Mouse (Mus musculus) limb, embryonic 15.5 days (tissue): ENCODE data around the gene Clec2i. TPM values are rescaled to one million over a fixed set of nuclear protein-coding genes. Genes with fewer than 3 reads are reported as not detected.
"Not testable (repeated sequence)": the region's sequence is repeated elsewhere in the genome, so short reads cannot be mapped to it uniquely, and the experiment has no call there.

ENCODE experiments used
- ATAC-seq: fragments of 200-750 bp; cut with Nextera tagmentation; 2 replicates; pipeline ENCODE4 v1.8.0; 2017; ENCODE audit warnings: low read depth, moderate TSS enrichment; ENCODE audit not compliant: insufficient number of reproducible peaks, low FRiP score, low TSS enrichment
- H3K27ac ChIP-seq: fragments of 300-500 bp; sonication (generic); 2 replicates; pipeline ENCODE4 v1.5.1; 2015; ENCODE audit warnings: moderate library complexity, mild to moderate bottlenecking, inconsistent platforms
- H3K27me3 ChIP-seq: fragments of 300-500 bp; sonication (generic); 2 replicates; pipeline ENCODE4 v1.6.1; 2015; ENCODE audit warnings: inconsistent platforms
- H3K36me3 ChIP-seq: fragments of 300-500 bp; sonication (generic); 2 replicates; pipeline ENCODE4 v1.6.1; 2015; ENCODE audit warnings: inconsistent platforms
- H3K4me1 ChIP-seq: fragments of 300-500 bp; sonication (generic); 2 replicates; pipeline ENCODE4 v1.6.1; 2015; ENCODE audit warnings: inconsistent platforms
- H3K4me2 ChIP-seq: fragments of 300-500 bp; sonication (generic); 2 replicates; pipeline ENCODE4 v1.6.1; 2015; ENCODE audit warnings: mild to moderate bottlenecking, inconsistent platforms
- H3K4me3 ChIP-seq: fragments of 300-500 bp; sonication (generic); 2 replicates; pipeline ENCODE4 v1.5.1; 2015; ENCODE audit warnings: mild to moderate bottlenecking, inconsistent platforms
- H3K9ac ChIP-seq: fragments of 300-500 bp; sonication (generic); 2 replicates; pipeline ENCODE4 v1.6.1; 2015; ENCODE audit warnings: inconsistent platforms
- H3K9me3 ChIP-seq: fragments of 300-500 bp; sonication (generic); 2 replicates; pipeline ENCODE4 v1.6.1; 2016; ENCODE audit warnings: inconsistent platforms
- WGBS: fragments of 180-500 bp; shearing (Covaris S2); methylation state at CpG from one replicate; pipeline ENCODE4 v1.1.7; 2015; 5-methylcytosine and 5-hydroxymethylcytosine counted together
- polyA plus RNA-seq: library from polyadenylated mRNA; unstranded; fragments of >200 nt; fragmentation: Nextera tagmentation; extraction: Ambion mirVana; gene quantifications from 2 replicates; pipeline ENCODE4 v1.2.1, GENCODE M21; 2015

Clec2i gene
- polyA plus RNA-seq: 0.37 TPM in 1 of 2 replicates, not detected in the other

DNA sequence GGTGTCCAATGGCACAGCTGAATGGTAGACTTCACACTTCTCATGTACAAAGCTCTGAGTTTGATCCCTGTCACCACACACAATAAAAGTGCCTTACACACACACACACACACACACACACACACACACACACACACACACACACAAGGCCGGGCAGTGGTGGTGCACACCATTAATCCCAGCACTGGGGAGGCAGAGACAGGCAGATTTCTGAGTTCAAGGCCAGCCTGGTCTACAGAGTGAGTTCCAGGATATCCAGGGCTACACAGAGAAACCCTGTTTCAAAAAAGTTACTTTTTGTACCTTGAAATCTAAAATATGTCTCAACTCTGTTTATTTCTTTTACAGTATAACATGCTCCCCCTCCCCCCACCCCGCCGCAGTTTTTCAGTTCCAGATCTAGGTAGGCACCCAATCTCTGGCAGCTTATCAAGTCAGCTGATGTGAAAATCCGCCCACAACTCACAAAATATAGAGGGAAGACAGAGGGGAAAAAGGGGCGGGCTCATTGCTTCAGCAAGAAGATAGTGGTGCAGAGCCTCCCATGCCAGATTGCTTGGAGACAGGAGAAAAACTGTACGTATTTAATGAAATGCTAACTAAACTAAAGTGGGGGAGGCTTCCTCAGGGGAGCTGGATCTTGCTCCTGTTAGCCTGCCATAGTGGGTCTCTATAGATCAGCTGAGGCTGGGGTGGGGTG is at the start of gene Clec2i:
Gene Clec2i (plus strand): TSS at position 498 of the 700 bp plus-strand sequence.
- not testable (repeated sequence) for H3K9me3 ChIP-seq, H3K9ac ChIP-seq, ATAC-seq, H3K27ac ChIP-seq, H3K27me3 ChIP-seq, H3K4me3 ChIP-seq, H3K4me1 ChIP-seq, H3K4me2 ChIP-seq, H3K36me3 ChIP-seq
- 81% methylated on average over 6 of the region's 6 CpGs for WGBS

DNA sequence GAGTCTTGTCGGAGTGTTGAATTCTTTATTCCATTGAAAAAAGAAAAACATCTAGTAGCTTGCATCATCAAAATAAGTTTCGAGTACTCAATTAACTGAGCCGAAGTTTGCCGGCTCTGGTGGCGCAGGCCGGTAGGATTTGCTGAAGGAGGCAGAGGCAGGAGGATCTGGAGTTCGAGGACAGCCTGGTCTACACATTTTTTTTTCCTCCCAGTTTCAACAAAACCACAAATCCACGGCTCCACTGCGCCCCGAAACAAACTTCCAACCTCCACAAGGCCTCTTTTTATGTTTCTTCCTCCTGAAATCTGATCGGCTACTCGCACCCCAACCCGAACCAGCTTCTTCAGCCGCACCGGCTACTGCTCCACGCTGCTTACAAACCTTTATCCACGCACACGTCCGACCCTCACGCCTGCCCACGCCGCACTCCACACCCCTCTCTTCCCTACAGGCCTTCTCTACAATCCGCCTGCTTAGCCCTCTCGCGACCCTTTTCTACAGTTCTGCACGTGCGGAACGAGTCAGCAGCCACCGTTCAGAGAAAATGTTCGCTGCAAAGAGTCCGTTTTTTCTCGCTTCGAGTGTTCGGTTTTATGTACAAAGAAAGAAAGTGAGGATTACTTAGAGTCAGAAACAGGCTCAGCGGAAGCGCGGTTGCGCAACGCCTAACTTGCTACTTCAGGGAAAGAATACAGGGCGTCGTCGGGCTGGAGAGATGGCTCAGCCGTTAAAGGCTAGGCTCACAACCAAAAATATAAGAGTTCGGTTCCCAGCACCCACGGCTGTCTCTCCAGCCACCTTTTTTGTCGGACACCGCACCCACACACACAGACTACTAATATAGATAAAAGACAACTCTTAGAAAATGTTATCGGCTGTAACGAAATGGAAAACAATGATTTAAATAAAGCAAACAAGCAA is 48.8 kb upstream of the Clec2i start:
- no peaks in the 10 kb centered on the region for H3K36me3 ChIP-seq
- H3K4me2 ChIP-seq: peak overlapping the region; percentile 70
- peaks cover 17% of the 10 kb centered on the region for H3K4me1 ChIP-seq
- H3K9ac ChIP-seq: peak overlapping the region; percentile 67
- under 1% methylated on average over 49 of the region's 49 CpGs for WGBS
- H3K4me3 ChIP-seq: peak overlapping the region; percentile 70
- H3K27ac ChIP-seq: peak overlapping the region; percentile 97
- H3K9me3 ChIP-seq: no peaks in the 10 kb centered on the region
- ATAC-seq: peak; percentile 45
- no peaks in the 10 kb centered on the region for H3K27me3 ChIP-seq

DNA sequence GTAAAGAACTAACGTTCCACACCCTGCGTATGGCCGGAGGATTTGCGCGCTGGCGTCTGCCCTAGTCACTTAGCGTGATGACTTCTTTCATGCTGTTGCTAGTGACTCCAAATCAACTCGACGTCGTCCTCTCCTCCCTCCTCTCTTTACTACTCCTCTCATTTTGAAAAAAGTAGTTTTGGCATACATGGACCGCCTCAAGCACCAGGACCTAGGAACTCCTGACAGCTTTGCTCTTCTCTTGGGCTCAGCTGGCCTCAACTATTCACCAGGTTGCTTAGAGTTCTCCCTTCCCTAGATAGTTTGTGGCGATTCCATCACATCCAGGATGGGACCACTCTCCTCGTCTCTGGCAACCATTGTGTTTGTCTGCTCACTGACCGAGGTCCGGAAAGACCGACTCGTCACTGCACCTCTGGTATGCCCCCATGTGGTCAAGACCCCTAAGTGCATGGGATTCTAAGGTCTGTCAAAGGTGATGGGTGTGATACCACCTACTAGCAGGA is 48.1 kb upstream of the Clec2i start:
- Histone ChIP-seq H3K9ac (peak overlapping the region; percentile 43; the same call in 1 of the 2 replicates), H3K27ac (peak overlapping the region; percentile 97), H3K9me3 (no peaks in the 10 kb centered on the region), H3K36me3 (no peaks in the 10 kb centered on the region), H3K4me1 (peaks cover 20% of the 10 kb centered on the region), H3K4me3 (peak overlapping the region; percentile 70), H3K4me2 (peak overlapping the region; percentile 70), H3K27me3 (no peaks in the 10 kb centered on the region)
- WGBS: under 1% methylated on average over 17 of the region's 17 CpGs
- ATAC-seq: peak; percentile 6; the same call in 1 of the 2 replicates

DNA sequence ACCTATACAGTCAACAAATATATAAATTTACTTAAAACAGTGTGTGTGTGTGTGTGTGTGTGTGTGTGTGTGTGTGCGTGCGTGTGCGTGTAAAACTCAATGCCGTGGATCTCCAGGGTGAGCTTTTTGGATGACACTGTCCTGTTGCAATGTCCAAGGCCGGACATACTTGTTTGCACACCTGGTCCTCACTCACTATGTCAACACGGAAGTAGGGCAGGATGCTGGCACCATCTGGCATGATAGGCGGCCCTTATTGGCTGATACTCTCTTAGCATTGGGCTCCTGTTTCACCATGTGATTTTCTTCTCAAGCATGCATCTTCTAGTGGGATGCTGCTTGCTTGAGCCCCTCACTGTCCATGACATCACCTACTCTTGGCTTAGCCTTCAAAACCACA is 47.5 kb upstream of the Clec2i start:
- Histone ChIP-seq H3K27ac (no peak overlapping the region), H3K9ac (no peak overlapping the region), H3K4me2 (peak overlapping the region; percentile 70), H3K36me3 (no peaks in the 10 kb centered on the region), H3K4me1 (peaks cover 24% of the 10 kb centered on the region), H3K9me3 (no peaks in the 10 kb centered on the region), H3K27me3 (no peaks in the 10 kb centered on the region), H3K4me3 (peak overlapping the region; percentile 70)
- ATAC-seq: no peak
- WGBS: 69% methylated on average over 7 of the region's 7 CpGs

DNA sequence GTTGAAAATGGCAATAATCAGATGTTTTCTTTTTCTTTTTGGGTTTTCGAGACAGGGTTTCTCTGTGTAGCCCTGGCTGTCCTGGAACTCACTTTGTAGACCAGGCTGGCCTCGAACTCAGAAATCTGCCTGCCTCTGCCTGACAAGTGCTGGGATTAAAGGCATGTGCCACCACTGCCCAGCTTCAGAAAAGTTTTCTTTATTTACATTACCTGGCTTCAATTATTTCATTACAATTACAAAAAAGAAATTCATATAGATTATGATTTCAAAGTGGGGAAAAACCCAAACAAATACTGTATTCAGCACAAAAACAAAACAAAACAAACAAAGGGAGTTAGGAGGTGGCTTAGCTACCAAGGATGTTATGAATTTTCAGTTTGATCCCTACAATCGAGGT is 46.7 kb upstream of the Clec2i start:
- not testable (repeated sequence) for H3K9me3 ChIP-seq, H3K36me3 ChIP-seq, H3K4me3 ChIP-seq, ATAC-seq, H3K27me3 ChIP-seq, H3K9ac ChIP-seq, H3K4me2 ChIP-seq, H3K27ac ChIP-seq
- 85% methylated on average over 3 of the region's 3 CpGs for WGBS
- peaks cover 29% of the 10 kb centered on the region for H3K4me1 ChIP-seq

DNA sequence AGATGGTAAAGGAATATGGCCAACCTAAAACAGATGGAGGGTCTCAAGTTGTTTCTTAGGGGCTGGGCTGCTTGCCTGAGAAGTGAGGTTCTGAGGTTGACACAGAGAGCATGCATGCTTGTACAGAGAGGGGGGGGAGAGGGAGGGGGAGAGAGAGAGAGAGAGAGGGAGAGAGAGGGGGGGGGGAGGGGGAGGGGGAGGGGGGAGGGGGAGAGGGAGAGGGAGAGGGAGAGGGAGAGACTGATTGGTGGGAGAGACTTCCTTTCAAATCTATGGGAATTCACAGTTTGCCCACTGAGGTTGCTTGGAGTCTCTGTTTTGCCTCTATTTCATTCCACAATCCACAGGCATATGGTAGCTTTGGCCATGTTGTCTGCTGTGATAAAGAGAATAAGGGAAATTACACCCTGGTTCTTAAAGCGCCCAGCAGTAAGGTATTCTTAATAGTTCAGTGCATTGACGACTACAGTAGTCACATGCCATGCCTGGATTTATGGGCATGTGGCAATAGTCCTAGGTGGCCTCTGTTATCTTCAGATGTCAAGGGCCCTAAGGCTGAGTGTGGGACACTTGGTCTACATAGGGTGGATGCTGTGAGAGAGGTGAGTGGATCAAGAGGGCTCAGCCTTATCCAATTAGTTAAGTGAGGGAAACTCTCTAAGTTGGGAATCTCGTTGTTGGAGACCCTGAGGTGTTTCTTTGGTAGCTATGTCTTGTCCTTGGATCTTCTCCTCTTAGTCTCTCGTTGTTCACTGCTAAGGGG is 45.9 kb upstream of the Clec2i start:
- no peak for ATAC-seq
- 37% methylated on average over 4 of the region's 4 CpGs for WGBS
- H3K9me3 ChIP-seq: no peaks in the 10 kb centered on the region
- peaks cover 29% of the 10 kb centered on the region for H3K4me1 ChIP-seq
- peak overlapping the region; percentile 59 for H3K4me2 ChIP-seq
- H3K27me3 ChIP-seq: no peaks in the 10 kb centered on the region
- H3K27ac ChIP-seq: peak overlapping the region; percentile 96; the same call in 1 of the 2 replicates
- H3K4me3 ChIP-seq: peak overlapping the region; percentile 68
- no peaks in the 10 kb centered on the region for H3K36me3 ChIP-seq
- H3K9ac ChIP-seq: no peak overlapping the region

DNA sequence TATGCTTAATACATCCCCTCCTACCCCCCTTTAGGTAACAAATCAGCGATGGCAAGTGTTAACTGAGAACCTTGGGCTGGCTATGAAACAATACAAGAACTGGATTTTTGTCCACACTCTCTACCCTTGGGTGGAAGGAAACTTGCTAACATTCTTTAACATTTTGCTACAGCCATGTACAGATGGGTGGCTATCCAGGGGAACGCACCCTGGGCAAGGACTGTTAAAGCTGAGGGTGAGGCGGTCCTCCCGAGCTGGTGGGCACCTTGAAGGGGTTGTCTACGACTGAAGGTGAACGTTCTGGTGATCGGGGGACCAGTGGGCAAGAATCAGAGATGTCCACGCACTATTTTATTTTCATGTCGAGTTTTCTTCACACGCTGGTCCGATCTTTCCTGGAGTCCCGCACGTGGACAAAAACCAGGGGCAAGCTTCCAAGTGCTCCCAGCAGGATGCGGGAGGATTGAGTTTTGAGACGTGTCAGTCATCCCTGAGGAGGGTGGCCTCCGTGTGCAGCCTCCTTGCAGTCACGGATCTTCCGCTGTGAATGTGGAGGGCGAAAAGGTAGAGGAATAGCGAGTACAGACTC is 44.9 kb upstream of the Clec2i start:
- Histone ChIP-seq H3K9ac (peak overlapping the region; percentile 83), H3K9me3 (no peaks in the 10 kb centered on the region), H3K36me3 (no peaks in the 10 kb centered on the region), H3K27ac (peak overlapping the region; percentile 96), H3K27me3 (no peaks in the 10 kb centered on the region), H3K4me3 (peak overlapping the region; percentile 68), H3K4me1 (peaks cover 23% of the 10 kb centered on the region), H3K4me2 (peak overlapping the region; percentile 59)
- under 1% methylated on average over 20 of the region's 20 CpGs for WGBS
- no peak for ATAC-seq

DNA sequence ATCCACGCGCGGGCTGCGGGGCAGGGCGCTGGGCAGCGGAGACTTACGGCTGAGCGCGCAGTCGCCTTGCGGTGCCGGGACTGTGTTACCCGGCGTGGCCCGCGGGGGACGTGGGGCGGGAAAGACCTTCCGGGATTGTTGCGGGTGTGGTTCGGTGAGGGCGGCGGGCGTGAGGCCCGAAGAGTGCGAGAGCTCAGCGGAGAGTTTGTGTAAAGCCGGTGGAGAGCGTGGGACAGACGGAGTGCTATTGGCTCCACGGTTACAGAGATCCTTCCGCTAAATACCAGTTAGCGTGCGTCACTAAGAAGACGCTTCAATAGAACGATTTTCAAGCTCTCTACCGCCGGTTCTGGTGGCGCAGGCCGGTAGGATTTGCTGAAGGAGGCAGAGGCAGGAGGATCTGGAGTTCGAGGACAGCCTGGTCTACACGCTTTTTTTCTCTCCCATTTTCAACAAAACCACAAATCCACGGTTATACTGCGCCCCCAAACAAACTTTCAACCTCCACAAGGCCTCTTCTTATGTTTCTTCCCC is 44.4 kb upstream of the Clec2i start:
- peaks cover 22% of the 10 kb centered on the region for H3K4me1 ChIP-seq
- peak overlapping the region; percentile 68 for H3K4me3 ChIP-seq
- H3K27ac ChIP-seq: peak overlapping the region; percentile 96
- peak; percentile 81 for ATAC-seq
- WGBS: under 1% methylated on average over 44 of the region's 44 CpGs
- H3K9me3 ChIP-seq: no peaks in the 10 kb centered on the region
- H3K27me3 ChIP-seq: no peaks in the 10 kb centered on the region
- H3K9ac ChIP-seq: peak overlapping the region; percentile 83
- peak overlapping the region; percentile 72 for H3K4me2 ChIP-seq
- H3K36me3 ChIP-seq: no peaks in the 10 kb centered on the region

DNA sequence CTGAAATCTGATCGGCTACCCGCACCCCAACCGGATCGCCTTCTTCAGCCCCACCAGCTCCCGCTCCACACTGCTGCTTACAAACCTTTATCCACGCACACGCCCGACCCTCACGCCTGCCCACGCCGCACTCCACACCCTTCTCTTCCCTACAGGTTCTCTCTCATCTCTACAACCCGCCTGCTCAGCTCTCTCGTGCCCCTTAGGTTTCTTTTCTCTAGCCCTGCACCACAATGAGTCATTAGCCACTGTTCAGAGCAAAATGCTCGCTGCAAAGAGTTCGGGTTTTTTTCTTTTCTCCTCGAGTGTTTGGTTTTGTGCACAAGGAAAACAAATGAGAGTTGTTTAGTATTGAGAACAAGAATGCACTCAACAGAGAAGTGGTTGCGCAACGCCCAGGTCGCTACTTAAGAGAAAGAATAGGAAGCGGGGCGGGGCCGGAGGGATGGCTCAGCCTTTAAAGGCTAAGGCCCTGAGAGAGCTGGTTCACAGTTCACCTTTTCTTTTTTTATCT is 43.9 kb upstream of the Clec2i start:
- Histone ChIP-seq H3K4me2 (peak overlapping the region; percentile 72), H3K27ac (peak overlapping the region; percentile 96), H3K27me3 (no peaks in the 10 kb centered on the region), H3K9ac (peak overlapping the region; percentile 63), H3K36me3 (no peaks in the 10 kb centered on the region), H3K9me3 (no peaks in the 10 kb centered on the region), H3K4me3 (peak overlapping the region; percentile 68), H3K4me1 (peaks cover 22% of the 10 kb centered on the region)
- WGBS: under 1% methylated on average over 22 of the region's 22 CpGs
- ATAC-seq: peak; percentile 5; the same call in 1 of the 2 replicates

DNA sequence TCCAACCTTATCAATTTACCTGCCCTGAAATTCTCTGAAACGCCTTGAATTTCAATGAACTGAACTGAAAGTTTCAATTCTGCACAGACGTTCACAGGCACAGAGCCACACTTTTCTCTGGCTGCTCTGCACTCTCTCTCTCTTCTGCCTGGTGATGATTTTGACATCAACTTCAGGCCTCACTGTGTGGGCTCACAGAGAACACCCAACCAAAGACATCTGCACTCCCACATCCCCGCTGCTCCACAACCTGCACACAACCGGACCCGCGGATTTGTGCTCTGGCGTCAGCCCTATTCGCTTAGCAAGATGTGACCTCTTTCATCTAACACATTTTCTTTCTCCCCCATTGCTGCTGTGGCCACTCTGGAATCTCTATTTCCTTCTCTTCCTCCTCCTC is 43.3 kb upstream of the Clec2i start:
- Histone ChIP-seq H3K9me3 (no peaks in the 10 kb centered on the region), H3K27me3 (no peaks in the 10 kb centered on the region), H3K36me3 (no peaks in the 10 kb centered on the region), H3K4me2 (peak overlapping the region; percentile 72), H3K4me3 (peak overlapping the region; percentile 68), H3K27ac (peak overlapping the region; percentile 96), H3K9ac (no peak overlapping the region), H3K4me1 (peaks cover 22% of the 10 kb centered on the region)
- 29% methylated on average over 8 of the region's 8 CpGs for WGBS
- no peak for ATAC-seq
